ENCODE assay signal across 27 mouse cellular contexts in genomic region chr2:24273619-24274018, GRCm38 (mm10). TPM values are rescaled to one million over a fixed set of nuclear protein-coding genes. Genes with fewer than 3 reads are reported as not detected.
DNase-seq lines count a peak whose midpoint lies in the region; ATAC-seq and TF ChIP-seq lines count a peak whose summit lies in the region.
"Had no signal": no experiment of that assay in that cellular context is flagged by ENCODE, and none has a peak within 500 bp of the region (broad histone marks: within the 10 kb centered on the region; RNA-seq: fewer than 3 reads in every experiment).

No protein-coding gene starts in this region.

- ATAC-seq in liver, embryonic 11.5 days (replicated peaks; ENCODE audit: low FRiP score), result no peak
- peak; percentile 35; the same call in 1 of the 2 replicates for ATAC-seq in liver, embryonic 16.5 days (ENCODE audit: low read depth)
- peak; percentile 94 for ATAC-seq in liver, postnatal 0 days
- no peak for ATAC-seq in liver, embryonic 12.5 days
- ATAC-seq: activated CD4-positive, CD25-positive, alpha-beta regulatory T cell, adult 4 months; CD4-positive, CD25-positive, alpha-beta regulatory T cell, adult 4 months; Patski had no signal

- H3K4me3 ChIP-seq in liver, adult 2 months (ENCODE audit: insufficient read depth, low read depth, low read length), result no peak overlapping the region
- H3K4me3 ChIP-seq in liver, embryonic 11.5 days (ENCODE audit: low read depth, low read length), result no peak overlapping the region
- no peak overlapping the region for H3K4me3 ChIP-seq in liver, embryonic 16.5 days (ENCODE audit: low read depth, low read length)
- H3K4me3 ChIP-seq in liver, postnatal 0 days (ENCODE audit: low read depth, low read length), result no peak overlapping the region
- no peak overlapping the region for H3K4me3 ChIP-seq in liver, embryonic 12.5 days

- 38% methylated on average over 2 of the region's 2 CpGs for WGBS in liver, adult 2 months
- WGBS in liver, embryonic 11.5 days, result 79% methylated on average over 2 of the region's 2 CpGs
- 69% methylated on average over 2 of the region's 2 CpGs for WGBS in liver, embryonic 16.5 days (ENCODE audit: insufficient replicate concordance)
- 60% methylated on average over 2 of the region's 2 CpGs for WGBS in liver, postnatal 0 days (ENCODE audit: insufficient replicate concordance)
- 68% methylated on average over 2 of the region's 2 CpGs for WGBS in liver, embryonic 12.5 days (ENCODE audit: insufficient replicate concordance)

- no peak for TF ChIP-seq EP300 in liver, postnatal 0 days (IDR thresholded peaks at IDR 0.05; ENCODE audit: low read depth)

- no peak overlapping the region for H3K4me2 ChIP-seq in liver, embryonic 11.5 days
- no peak overlapping the region for H3K4me2 ChIP-seq in liver, embryonic 16.5 days (ENCODE audit: low read depth, low read length)
- no peak overlapping the region for H3K4me2 ChIP-seq in liver, postnatal 0 days (ENCODE audit: low read depth, low read length)
- H3K4me2 ChIP-seq in liver, embryonic 12.5 days, result no peak overlapping the region

- H3K4me1 ChIP-seq in liver, adult 2 months (ENCODE audit: control insufficient read depth, insufficient read depth, low read length), result no peaks in the 10 kb centered on the region
- H3K4me1 ChIP-seq in liver, embryonic 11.5 days (replicated peaks; ENCODE audit: control insufficient read depth, insufficient read depth, low read length), result no peaks in the 10 kb centered on the region
- H3K4me1 ChIP-seq in liver, embryonic 16.5 days (ENCODE audit: control insufficient read depth, low read depth, low read length), result no peaks in the 10 kb centered on the region
- no peaks in the 10 kb centered on the region for H3K4me1 ChIP-seq in liver, postnatal 0 days (ENCODE audit: insufficient read depth)
- H3K4me1 ChIP-seq in liver, embryonic 12.5 days, result no peaks in the 10 kb centered on the region

- H3K9ac ChIP-seq in liver, adult 2 months (ENCODE audit: low read depth, low read length), result no peak overlapping the region
- H3K9ac ChIP-seq in liver, embryonic 11.5 days (ENCODE audit: low read depth, low read length), result no peak overlapping the region
- no peak overlapping the region for H3K9ac ChIP-seq in liver, embryonic 16.5 days (ENCODE audit: low read depth, low read length)
- H3K9ac ChIP-seq in liver, postnatal 0 days (replicated peaks), result no peak overlapping the region
- no peak overlapping the region for H3K9ac ChIP-seq in liver, embryonic 12.5 days

- H3K27ac ChIP-seq in liver, adult 2 months (replicated peaks; ENCODE audit: insufficient read depth, low read depth, low read length), result no peak overlapping the region
- no peak overlapping the region for H3K27ac ChIP-seq in liver, embryonic 11.5 days (ENCODE audit: low read depth, low read length)
- no peak overlapping the region for H3K27ac ChIP-seq in liver, embryonic 16.5 days (ENCODE audit: low read length)
- no peak overlapping the region for H3K27ac ChIP-seq in liver, postnatal 0 days (ENCODE audit: low read depth)
- H3K27ac ChIP-seq in liver, embryonic 12.5 days, result no peak overlapping the region

- no peaks in the 10 kb centered on the region for H3K36me3 ChIP-seq in liver, adult 2 months (ENCODE audit: control insufficient read depth, insufficient read depth, low read length)
- no peaks in the 10 kb centered on the region for H3K36me3 ChIP-seq in liver, embryonic 11.5 days (ENCODE audit: control insufficient read depth, insufficient read depth, low read length)
- H3K36me3 ChIP-seq in liver, embryonic 16.5 days (ENCODE audit: control insufficient read depth, insufficient read depth), result no peaks in the 10 kb centered on the region
- H3K36me3 ChIP-seq in liver, postnatal 0 days (replicated peaks; ENCODE audit: insufficient read depth, low read length), result no peaks in the 10 kb centered on the region
- no peaks in the 10 kb centered on the region for H3K36me3 ChIP-seq in liver, embryonic 12.5 days
- H3K36me3 ChIP-seq: G1E had no signal

- no peaks in the 10 kb centered on the region; the same call in 1 of the 2 replicates for H3K27me3 ChIP-seq in liver, adult 2 months (ENCODE audit: control insufficient read depth, insufficient read depth, low read length)
- no peaks in the 10 kb centered on the region for H3K27me3 ChIP-seq in liver, embryonic 11.5 days (replicated peaks; ENCODE audit: control insufficient read depth, insufficient read depth, low read length)
- H3K27me3 ChIP-seq in liver, embryonic 16.5 days (ENCODE audit: control insufficient read depth, insufficient read depth, low read depth, low read length), result no peaks in the 10 kb centered on the region
- no peaks in the 10 kb centered on the region for H3K27me3 ChIP-seq in liver, postnatal 0 days (ENCODE audit: insufficient read depth, low read length)
- no peaks in the 10 kb centered on the region for H3K27me3 ChIP-seq in liver, embryonic 12.5 days (replicated peaks)
- H3K27me3 ChIP-seq: CH12.LX had no signal

- no peak for TF ChIP-seq CTCF in liver, adult 2 months (IDR thresholded peaks at IDR 0.05; ENCODE audit: low read depth, low read length)
- no peak for TF ChIP-seq CTCF in liver, postnatal 0 days (IDR thresholded peaks at IDR 0.05; ENCODE audit: low read depth)

- H3K79me2 ChIP-seq in liver, adult 2 months (ENCODE audit: control insufficient read depth, insufficient read depth, low read length), result no peaks in the 10 kb centered on the region

- no peak for TF ChIP-seq POLR2A in liver, adult 2 months (IDR thresholded peaks at IDR 0.05; ENCODE audit: extremely low read depth, insufficient read depth, low read length)

- DNase-seq in liver, adult 2 months (ENCODE audit: extremely low read depth, low read depth, low spot score), result peak; percentile 4
- no peak for DNase-seq in liver, embryonic 11.5 days (ENCODE audit: low spot score)
- DNase-seq in liver, result no peak
- no peak for DNase-seq in liver, postnatal 0 days
- DNase-seq: adrenal gland, adult 2 months; adrenal gland, adult 8-10 months; adrenal gland, postnatal 10 days; adrenal gland, postnatal 14 days; adrenal gland, postnatal 25 days; adrenal gland, postnatal 36 days; B cell, adult 2 months; cerebellum, adult 11 months; cerebellum, adult 11-12 months; cerebellum, adult 18-20 months had no signal

- H3K9me3 ChIP-seq in liver, embryonic 11.5 days (ENCODE audit: control insufficient read depth, low read length), result no peaks in the 10 kb centered on the region
- H3K9me3 ChIP-seq in liver, embryonic 16.5 days (replicated peaks; ENCODE audit: control insufficient read depth, low read length), result no peaks in the 10 kb centered on the region
- no peaks in the 10 kb centered on the region for H3K9me3 ChIP-seq in liver, postnatal 0 days (ENCODE audit: low read length)
- no peaks in the 10 kb centered on the region for H3K9me3 ChIP-seq in liver, embryonic 12.5 days (replicated peaks)
- H3K9me3 ChIP-seq: G1E had no signal

RNA-seq across cellular contexts. Expression of gene Il1f5, which starts 3.1 kb away (rescaled TPM):
- total RNA-seq in liver, adult 2 months (2014; rRNA removed), result not detected in 2 replicates
- not detected in 2 replicates for polyA plus RNA-seq in liver, adult 2 months (2012; rRNA removed)
- polyA plus RNA-seq in liver, embryonic 11.5 days (2014; fragmentation: Nextera tagmentation; extraction: Ambion mirVana), result not detected in 2 replicates
- not detected in 2 replicates for polyA plus RNA-seq in liver, embryonic 16.5 days (2015; fragmentation: Nextera tagmentation; extraction: Ambion mirVana)
- polyA plus RNA-seq in liver, postnatal 0 days (2015; fragmentation: Nextera tagmentation; extraction: Ambion mirVana), result not detected in 2 replicates
- not detected in 2 replicates for polyA plus RNA-seq in liver, embryonic 12.5 days (2016; fragmentation: Nextera tagmentation; extraction: Ambion mirVana)
- total RNA-seq: adrenal gland, adult 18-20 months; adrenal gland, adult 2 months; adrenal gland, adult 8-10 months; adrenal gland, postnatal 10 days; adrenal gland, postnatal 14 days; adrenal gland, postnatal 25 days; adrenal gland, postnatal 36 days; adrenal gland, postnatal 4 days; CH12.LX; ES-E14; MEL had no signal
- polyA plus RNA-seq: activated CD4-positive, CD25-positive, alpha-beta regulatory T cell, adult 4 months; adrenal gland, adult 2 months; C2C12; CD4-positive, CD25-positive, alpha-beta regulatory T cell, adult 4 months; G1E; Patski had no signal

RNA-seq across cellular contexts. Expression of gene Il1f10, which starts 17.4 kb away (rescaled TPM):
- not detected in 2 replicates for total RNA-seq in liver, adult 2 months (2014; rRNA removed)
- polyA plus RNA-seq in liver, adult 2 months (2012; rRNA removed), result not detected in 2 replicates
- polyA plus RNA-seq in liver, embryonic 11.5 days (2014; fragmentation: Nextera tagmentation; extraction: Ambion mirVana), result not detected in 2 replicates
- polyA plus RNA-seq in liver, embryonic 16.5 days (2015; fragmentation: Nextera tagmentation; extraction: Ambion mirVana), result not detected in 2 replicates
- polyA plus RNA-seq in liver, postnatal 0 days (2015; fragmentation: Nextera tagmentation; extraction: Ambion mirVana), result not detected in 2 replicates
- not detected in 2 replicates for polyA plus RNA-seq in liver, embryonic 12.5 days (2016; fragmentation: Nextera tagmentation; extraction: Ambion mirVana)
- total RNA-seq: adrenal gland, adult 18-20 months; adrenal gland, adult 2 months; adrenal gland, adult 8-10 months; adrenal gland, postnatal 10 days; adrenal gland, postnatal 14 days; adrenal gland, postnatal 25 days; adrenal gland, postnatal 36 days; adrenal gland, postnatal 4 days; CH12.LX; ES-E14; G1E; MEL had no signal
- polyA plus RNA-seq: activated CD4-positive, CD25-positive, alpha-beta regulatory T cell, adult 4 months; adrenal gland, adult 2 months; brain, embryonic 14.5 days; C2C12; CD4-positive, CD25-positive, alpha-beta regulatory T cell, adult 4 months; G1E; Patski had no signal

RNA-seq across cellular contexts. Expression of gene Il1f6, which starts 58.4 kb away (rescaled TPM):
- total RNA-seq in liver, adult 2 months (2014; rRNA removed), result not detected in 2 replicates
- not detected in 2 replicates for polyA plus RNA-seq in liver, adult 2 months (2012; rRNA removed)
- polyA plus RNA-seq in liver, embryonic 11.5 days (2014; fragmentation: Nextera tagmentation; extraction: Ambion mirVana), result not detected in 2 replicates
- not detected in 2 replicates for polyA plus RNA-seq in liver, embryonic 16.5 days (2015; fragmentation: Nextera tagmentation; extraction: Ambion mirVana)
- not detected in 2 replicates for polyA plus RNA-seq in liver, postnatal 0 days (2015; fragmentation: Nextera tagmentation; extraction: Ambion mirVana)
- polyA plus RNA-seq in liver, embryonic 12.5 days (2016; fragmentation: Nextera tagmentation; extraction: Ambion mirVana), result not detected in 2 replicates
- total RNA-seq: adrenal gland, adult 18-20 months; adrenal gland, adult 2 months; adrenal gland, adult 8-10 months; adrenal gland, postnatal 10 days; adrenal gland, postnatal 14 days; adrenal gland, postnatal 25 days; adrenal gland, postnatal 36 days; adrenal gland, postnatal 4 days; ES-E14; G1E; MEL had no signal
- polyA plus RNA-seq: activated CD4-positive, CD25-positive, alpha-beta regulatory T cell, adult 4 months; adrenal gland, adult 2 months; brain, embryonic 14.5 days; C2C12; CD4-positive, CD25-positive, alpha-beta regulatory T cell, adult 4 months; G1E; Patski had no signal

Comparison
In these comparisons a context has a peak if more than half of its experiments do, and no peak if none do; other contexts are left out.
1. ATAC-seq: peak in liver, embryonic 16.5 days (single experiment) and liver, postnatal 0 days (single experiment); none in liver, embryonic 11.5 days (single experiment) and liver, embryonic 12.5 days (single experiment).